Mouse (Mus musculus) forebrain, embryonic 14.5 days (tissue): ENCODE measurements around the gene Zmat5. TPM values are rescaled to one million over a fixed set of nuclear protein-coding genes. Genes with fewer than 3 reads are reported as not detected.
A peak's percentile ranks its signal among the peaks of the same experiment; 100 is the strongest.

ENCODE experiments used
- ATAC-seq: fragments of 200-750 bp; cut with Nextera tagmentation; 2 replicates; pipeline ENCODE4 v1.8.0; 2017; ENCODE audit warnings: mild to moderate bottlenecking, moderate library complexity
- DNase-seq: peaks from one replicate; pipeline ENCODE4 v3.0.0-alpha.2; 2015; ENCODE audit warnings: low spot score
- H3K27ac ChIP-seq: fragments of 300-500 bp; sonication (generic); 2 replicates; pipeline ENCODE4 v1.5.1; 2014; ENCODE audit warnings: low read depth, mild to moderate bottlenecking, control low read depth, low read length, moderate library complexity
- H3K27me3 ChIP-seq: fragments of 300-500 bp; sonication (generic); replicated peaks from 2 replicates; pipeline ENCODE4 v1.6.1; 2014; ENCODE audit warnings: low read length, control low read depth, mixed read lengths; ENCODE audit not compliant: control insufficient read depth, insufficient read depth
- H3K36me3 ChIP-seq: fragments of 300-500 bp; sonication (generic); 2 replicates; pipeline ENCODE4 v1.6.1; 2014; ENCODE audit warnings: low read length, control low read depth; ENCODE audit not compliant: control insufficient read depth, insufficient read depth
- H3K4me1 ChIP-seq: fragments of 300-500 bp; sonication (generic); 2 replicates; pipeline ENCODE4 v1.6.1; 2014; ENCODE audit warnings: antibody characterized with exemption, low read length, control low read depth; ENCODE audit not compliant: control insufficient read depth, insufficient read depth
- H3K4me2 ChIP-seq: fragments of 300-500 bp; sonication (generic); 2 replicates; pipeline ENCODE4 v1.6.1; 2014; ENCODE audit warnings: mild to moderate bottlenecking, control low read depth, low read length
- H3K4me3 ChIP-seq: fragments of 300-500 bp; sonication (generic); 2 replicates; pipeline ENCODE4 v1.5.1; 2014; ENCODE audit warnings: low read depth, low read length, control low read depth
- H3K9ac ChIP-seq: fragments of 300-500 bp; sonication (generic); 2 replicates; pipeline ENCODE4 v1.6.1; 2014; ENCODE audit warnings: mild to moderate bottlenecking, low read length, control low read depth, moderate library complexity
- H3K9me3 ChIP-seq: fragments of 300-500 bp; sonication (generic); replicated peaks from 2 replicates; pipeline ENCODE4 v1.6.1; 2016; ENCODE audit warnings: low read length, control low read depth, mixed read lengths; ENCODE audit not compliant: control insufficient read depth
- WGBS: fragments of 180-500 bp; shearing (Covaris S2); extraction: QIAGEN DNeasy Blood & Tissue Kit; methylation state at CpG from one replicate; pipeline ENCODE4 v1.1.7; 2014; 5-methylcytosine and 5-hydroxymethylcytosine counted together
- polyA plus RNA-seq: library from polyadenylated mRNA; unstranded; fragments of >200 nt; fragmentation: Nextera tagmentation; extraction: Ambion mirVana; gene quantifications from 2 replicates; pipeline ENCODE4 v1.2.1, GENCODE M21; 2014

Gene Zmat5
- polyA plus RNA-seq, 1 experiment from 2014 or later = 92.4 TPM

DNA sequence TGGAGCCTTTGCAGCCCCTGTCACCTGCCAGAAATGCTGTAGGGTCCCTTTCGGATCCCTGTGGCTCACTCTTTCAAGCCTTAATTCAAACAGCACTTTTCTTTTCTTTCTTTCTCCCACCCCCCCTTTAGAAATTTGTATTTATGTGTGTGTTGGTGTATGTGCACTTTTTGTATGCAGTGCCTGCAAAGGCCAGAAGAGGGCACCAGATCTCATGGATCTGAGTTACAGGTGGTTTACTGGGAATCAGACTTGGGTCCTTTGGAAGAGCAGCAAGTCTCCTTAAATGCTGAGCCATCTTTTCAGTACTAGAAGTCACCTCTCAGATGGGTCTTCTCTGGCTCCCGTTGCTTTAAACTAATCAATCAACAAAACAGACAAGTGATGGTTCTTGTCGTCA is 49.6 kb downstream of the Zmat5 start:
- DNase-seq = no peak
- 92% methylated on average over 3 of the region's 3 CpGs for WGBS

DNA sequence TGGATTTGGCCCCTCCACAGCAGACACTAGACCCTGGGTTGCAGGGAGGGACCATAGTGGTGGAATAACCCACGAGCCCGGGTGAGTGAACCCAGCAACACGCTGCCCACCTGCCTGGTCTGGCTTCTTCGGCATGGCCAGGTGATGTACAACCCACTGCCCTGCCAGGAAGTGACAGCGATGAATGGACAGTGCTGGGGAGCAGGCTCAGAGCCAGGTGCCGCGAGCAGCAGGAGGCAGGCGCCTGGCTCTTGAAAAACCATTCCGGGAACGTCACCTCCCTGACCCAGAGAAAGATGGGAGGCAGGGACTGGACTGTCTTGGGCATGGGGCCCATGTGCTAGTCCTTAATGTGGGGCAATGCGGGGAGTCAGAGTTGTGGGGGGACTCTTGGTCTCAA is 50.4 kb downstream of the Zmat5 start:
- DNase-seq = no peak
- Histone ChIP-seq H3K9ac (no peak overlapping the region), H3K27me3 (peaks cover 2% of the 10 kb centered on the region; the same call in 1 of the 2 replicates), H3K4me2 (no peak overlapping the region), H3K36me3 (no peaks in the 10 kb centered on the region), H3K4me3 (no peak overlapping the region), H3K4me1 (peaks cover 6% of the 10 kb centered on the region; the same call in 1 of the 2 replicates), H3K9me3 (no peaks in the 10 kb centered on the region), H3K27ac (no peak overlapping the region)
- 83% methylated on average over 11 of the region's 11 CpGs for WGBS
- no peak for ATAC-seq

More for the DNA sequence above, 49.6 kb downstream of the Zmat5 start:
- Histone ChIP-seq H3K4me3 (no peak overlapping the region), H3K27ac (no peak overlapping the region), H3K36me3 (no peaks in the 10 kb centered on the region), H3K9me3 (no peaks in the 10 kb centered on the region), H3K9ac (no peak overlapping the region), H3K4me2 (no peak overlapping the region), H3K27me3 (peaks cover 5% of the 10 kb centered on the region; the same call in 1 of the 2 replicates), H3K4me1 (peaks cover 6% of the 10 kb centered on the region; the same call in 1 of the 2 replicates)
- ATAC-seq = no peak

DNA sequence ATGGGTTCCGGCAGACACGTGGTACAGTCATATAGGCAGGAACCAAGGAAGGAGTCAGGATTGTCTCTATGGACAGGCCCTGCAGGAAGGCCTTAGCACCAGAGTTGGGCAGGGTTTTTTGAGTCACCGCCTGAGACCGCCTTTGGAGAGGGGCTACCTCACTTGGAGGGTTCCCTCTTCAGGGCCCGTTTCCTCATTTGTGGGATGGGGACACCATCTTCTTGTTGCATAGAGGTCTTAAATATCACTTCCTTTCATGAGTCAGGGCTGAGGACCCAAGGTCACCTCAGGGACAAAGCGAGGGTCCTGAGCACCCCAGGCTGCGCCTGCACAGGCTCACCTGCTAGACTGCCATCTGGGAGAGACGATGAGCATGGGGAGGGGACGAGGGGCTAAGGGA is 52.0 kb downstream of the Zmat5 start:
- 0 out of 2 replicates have a peak, but pooled peaks cover 2% of the 10 kb centered on the region for H3K27me3 ChIP-seq
- H3K4me2 ChIP-seq = no peak overlapping the region
- DNase-seq (no peak), ATAC-seq (no peak)
- no peak overlapping the region for H3K9ac ChIP-seq
- no peaks in the 10 kb centered on the region for H3K36me3 ChIP-seq
- WGBS = 86% methylated on average over 9 of the region's 9 CpGs
- no peak overlapping the region for H3K4me3 ChIP-seq
- H3K4me1 ChIP-seq = peaks cover 5% of the 10 kb centered on the region; the same call in 1 of the 2 replicates
- H3K27ac ChIP-seq = no peak overlapping the region
- no peaks in the 10 kb centered on the region for H3K9me3 ChIP-seq

DNA sequence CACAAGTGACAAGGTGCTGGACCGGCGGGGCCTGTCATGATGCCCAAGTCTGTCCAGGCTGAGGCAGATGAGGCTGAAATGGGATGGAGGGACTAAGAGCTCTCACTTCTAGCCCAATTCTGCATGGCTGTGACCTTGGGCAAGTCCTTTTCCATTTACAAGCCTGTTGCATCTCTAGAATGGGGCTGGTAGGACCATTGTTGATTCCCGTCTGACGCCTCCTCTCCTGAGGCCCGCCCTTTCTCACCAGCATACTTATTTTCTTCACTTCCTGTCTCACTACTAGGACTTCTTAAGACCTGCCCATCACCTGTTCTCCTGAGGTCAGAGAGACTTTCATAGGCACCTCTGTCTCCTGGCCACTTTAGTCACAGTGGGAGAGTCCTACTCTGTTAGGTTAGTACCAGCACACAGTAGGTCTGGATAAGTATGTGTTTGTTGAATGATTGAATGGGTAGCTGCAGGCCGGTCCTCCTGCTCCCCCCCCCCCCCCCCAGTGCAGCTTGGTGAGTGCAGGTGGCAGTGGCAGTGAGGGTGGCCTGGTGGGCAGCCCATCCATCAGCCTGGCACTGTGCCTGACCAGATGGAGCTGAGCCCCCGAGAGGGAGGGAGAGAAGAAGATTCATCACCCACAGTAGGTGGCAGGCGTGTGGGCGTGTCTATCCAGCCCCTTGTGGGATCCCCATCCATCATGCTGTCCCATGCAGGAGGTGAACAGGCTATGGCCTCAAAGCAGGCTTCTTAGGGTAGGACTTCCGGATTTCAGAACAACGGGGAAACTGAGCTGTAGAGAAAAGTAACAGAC is 52.7 kb downstream of the Zmat5 start:
- ATAC-seq (peak; percentile 44; the same call in 1 of the 2 replicates), DNase-seq (no peak)
- no peak overlapping the region for H3K4me2 ChIP-seq
- H3K9ac ChIP-seq = no peak overlapping the region
- peaks cover 5% of the 10 kb centered on the region; the same call in 1 of the 2 replicates for H3K4me1 ChIP-seq
- H3K36me3 ChIP-seq = no peaks in the 10 kb centered on the region
- no peak overlapping the region for H3K4me3 ChIP-seq
- no peaks in the 10 kb centered on the region for H3K9me3 ChIP-seq
- H3K27ac ChIP-seq = no peak overlapping the region
- 0 out of 2 replicates have a peak, but pooled peaks cover 2% of the 10 kb centered on the region for H3K27me3 ChIP-seq
- WGBS = 73% methylated on average over 11 of the region's 11 CpGs

DNA sequence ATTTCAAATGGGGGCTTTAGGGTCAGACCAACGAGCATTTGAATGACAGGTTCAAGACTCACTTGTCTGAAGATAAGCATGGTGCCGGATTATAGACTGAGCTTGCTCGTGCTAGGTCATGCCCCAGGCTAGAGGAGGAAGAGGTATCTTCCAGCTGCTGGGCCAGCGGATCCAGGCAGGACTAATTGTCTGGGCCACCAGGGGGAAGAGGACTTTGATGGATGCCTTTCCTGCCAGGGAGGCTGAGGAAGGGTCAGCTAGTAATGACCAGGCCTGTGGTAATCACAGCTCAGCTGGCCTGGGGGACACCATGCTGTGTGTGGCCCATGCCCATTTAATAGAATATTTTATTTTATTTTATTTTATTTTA is 53.3 kb downstream of the Zmat5 start:
- H3K27me3 ChIP-seq = 0 out of 2 replicates have a peak, but pooled peaks cover 2% of the 10 kb centered on the region
- no peak overlapping the region for H3K27ac ChIP-seq
- DNase-seq = no peak
- no peak overlapping the region for H3K4me2 ChIP-seq
- WGBS = 64% methylated on average over 4 of the region's 4 CpGs
- peaks cover 7% of the 10 kb centered on the region; the same call in 1 of the 2 replicates for H3K4me1 ChIP-seq
- no peaks in the 10 kb centered on the region for H3K36me3 ChIP-seq
- no peak for ATAC-seq
- no peaks in the 10 kb centered on the region for H3K9me3 ChIP-seq
- H3K9ac ChIP-seq = no peak overlapping the region
- H3K4me3 ChIP-seq = no peak overlapping the region

DNA sequence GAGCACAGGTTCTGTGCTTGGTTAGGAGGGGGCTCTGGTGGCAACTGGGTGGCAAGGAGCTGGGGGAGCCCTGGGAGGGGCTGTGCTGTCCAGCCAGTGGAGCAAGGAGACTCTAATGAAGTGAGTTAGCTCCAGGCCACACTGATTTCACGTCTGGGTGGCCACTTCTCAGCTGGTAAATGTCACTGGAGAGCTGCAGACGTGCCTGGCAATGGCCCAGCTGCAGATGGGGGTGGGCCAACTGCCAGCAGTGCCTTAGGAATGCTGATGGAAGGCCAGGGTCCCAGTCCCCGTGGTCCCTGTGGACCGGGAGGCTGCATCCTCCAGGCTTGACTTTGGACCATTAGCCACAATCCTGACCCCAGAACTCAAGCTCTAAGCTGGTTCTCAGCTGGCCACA is 56.0 kb downstream of the Zmat5 start:
- ATAC-seq = no peak
- Histone ChIP-seq H3K9me3 (no peaks in the 10 kb centered on the region), H3K36me3 (no peaks in the 10 kb centered on the region), H3K27ac (no peak overlapping the region), H3K4me1 (peaks cover 5% of the 10 kb centered on the region; the same call in 1 of the 2 replicates), H3K9ac (no peak overlapping the region), H3K27me3 (no peaks in the 10 kb centered on the region), H3K4me3 (no peak overlapping the region), H3K4me2 (no peak overlapping the region)
- 24% methylated on average over 4 of the region's 4 CpGs for WGBS
- no peak for DNase-seq

DNA sequence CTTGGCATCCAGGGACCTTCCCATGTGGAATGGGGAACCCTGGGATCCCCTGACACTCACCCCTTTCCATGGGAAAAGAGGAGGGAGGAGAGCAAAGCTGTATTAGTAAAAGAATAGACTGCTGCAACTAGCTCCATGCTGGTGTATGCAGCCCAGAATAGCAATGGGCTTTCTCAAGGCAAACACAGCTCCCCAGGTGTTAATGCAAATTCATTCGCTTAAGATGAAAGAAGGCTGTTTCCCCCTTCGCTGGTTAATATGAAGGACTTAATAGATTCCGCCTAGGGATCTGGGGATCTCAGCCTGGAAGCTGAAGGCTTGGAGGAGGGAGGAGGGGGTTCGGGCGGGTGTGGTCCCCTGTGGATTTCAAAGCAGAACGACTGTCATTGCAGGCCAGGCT is 57.5 kb downstream of the Zmat5 start:
- H3K27me3 ChIP-seq = no peaks in the 10 kb centered on the region
- peak; percentile 24; the same call in 1 of the 2 replicates for ATAC-seq
- no peak overlapping the region for H3K4me2 ChIP-seq
- H3K36me3 ChIP-seq = peaks cover 3% of the 10 kb centered on the region; the same call in 1 of the 2 replicates
- no peak overlapping the region for H3K4me3 ChIP-seq
- no peak overlapping the region for H3K9ac ChIP-seq
- H3K9me3 ChIP-seq = no peaks in the 10 kb centered on the region
- DNase-seq = peak; percentile 62
- H3K27ac ChIP-seq = peak overlapping the region; percentile 48
- 12% methylated on average over 6 of the region's 6 CpGs for WGBS
- peaks cover 5% of the 10 kb centered on the region; the same call in 1 of the 2 replicates for H3K4me1 ChIP-seq

DNA sequence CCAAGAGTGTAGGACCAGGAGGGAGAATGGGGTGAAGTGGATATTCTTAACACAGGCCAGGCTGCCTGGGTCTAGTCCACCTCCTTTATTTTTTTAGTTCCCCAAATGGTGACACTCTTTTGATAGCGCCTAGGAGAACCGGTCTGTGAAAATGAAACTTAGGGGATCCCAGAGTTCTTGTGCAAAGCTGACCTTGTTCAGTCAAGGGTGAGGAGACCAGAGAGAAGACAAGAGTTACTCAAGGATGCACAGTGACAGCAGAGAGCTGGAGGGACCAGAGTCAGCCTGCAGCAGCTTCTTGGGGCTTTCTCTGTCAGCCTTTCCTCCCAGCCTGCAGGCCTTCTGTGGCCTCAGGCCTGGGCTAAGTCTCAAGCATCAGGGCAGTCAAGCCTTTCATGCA is 58.0 kb downstream of the Zmat5 start:
- DNase-seq (no peak), ATAC-seq (no peak)
- H3K4me1 ChIP-seq = peaks cover 5% of the 10 kb centered on the region; the same call in 1 of the 2 replicates
- H3K27ac ChIP-seq = 0 out of 2 replicates have a peak overlapping the region, but pooled peaks have one; percentile 9
- H3K4me3 ChIP-seq = no peak overlapping the region
- H3K9me3 ChIP-seq = no peaks in the 10 kb centered on the region
- H3K9ac ChIP-seq = no peak overlapping the region
- H3K27me3 ChIP-seq = no peaks in the 10 kb centered on the region
- 20% methylated on average over 2 of the region's 2 CpGs for WGBS
- H3K4me2 ChIP-seq = no peak overlapping the region
- peaks cover 9% of the 10 kb centered on the region; the same call in 1 of the 2 replicates for H3K36me3 ChIP-seq

DNA sequence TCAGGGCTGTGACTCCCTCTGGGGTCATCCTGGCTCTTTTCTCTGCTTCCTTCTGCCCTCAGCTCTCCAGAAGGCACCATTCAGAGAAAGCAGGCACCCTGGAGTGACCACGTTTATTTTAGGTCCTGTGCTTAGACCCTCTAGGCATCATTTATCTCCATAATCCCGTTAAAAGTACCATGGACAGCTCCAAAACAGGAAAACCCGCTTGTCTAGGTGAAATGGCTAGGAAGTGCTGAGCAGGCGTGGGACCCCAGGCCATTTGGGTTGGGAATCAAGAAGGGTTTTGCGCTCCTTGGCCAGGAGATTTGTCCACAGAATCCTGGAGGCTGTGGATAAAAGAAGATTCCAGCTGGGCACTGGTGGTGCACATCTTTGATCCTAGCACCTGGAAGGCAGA is 59.2 kb downstream of the Zmat5 start:
- H3K27me3 ChIP-seq = no peaks in the 10 kb centered on the region
- H3K4me3 ChIP-seq = no peak overlapping the region
- no peak for ATAC-seq
- H3K4me2 ChIP-seq = no peak overlapping the region
- no peak overlapping the region for H3K9ac ChIP-seq
- no peak overlapping the region for H3K27ac ChIP-seq
- 26% methylated on average over 5 of the region's 5 CpGs for WGBS
- no peaks in the 10 kb centered on the region for H3K9me3 ChIP-seq
- H3K4me1 ChIP-seq = peaks cover 5% of the 10 kb centered on the region; the same call in 1 of the 2 replicates
- no peak for DNase-seq
- peaks cover 13% of the 10 kb centered on the region; the same call in 1 of the 2 replicates for H3K36me3 ChIP-seq
